Mouse (Mus musculus): ENCODE results near the gene Lekr1. TPM values are rescaled to one million over a fixed set of nuclear protein-coding genes. Genes with fewer than 3 reads are reported as not detected.

The Lekr1 gene
- total RNA-seq, 2 experiments from 2014 or later = 3.2 to 4.7 TPM

GRCm38 (mm10) chr3:65827400-65827799 lies 161.4 kb downstream of the Lekr1 start:
- no peak for ATAC-seq (replicated peaks; ENCODE audit: poor library complexity)

DNA sequence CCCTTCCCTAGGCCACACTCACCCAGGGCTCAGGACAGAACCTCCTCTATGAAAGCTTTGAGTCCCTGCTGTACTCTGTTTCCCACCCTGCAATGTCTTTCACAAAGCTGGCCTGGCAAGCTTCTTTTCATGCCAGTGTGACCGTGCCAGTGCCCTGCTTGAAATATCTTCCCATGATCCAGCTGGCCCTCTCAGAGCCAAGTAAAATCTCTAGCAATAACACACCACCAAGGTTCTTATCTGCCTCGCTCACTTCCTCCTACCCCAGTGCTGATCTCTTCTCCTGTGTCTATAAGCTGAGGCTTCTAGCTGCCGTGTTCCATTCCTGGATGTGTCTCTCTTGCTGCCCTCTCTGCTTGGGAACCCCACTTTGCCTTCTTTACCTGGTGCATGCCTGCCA lies 162.0 kb downstream of the Lekr1 start:
- peak; percentile 59 for ATAC-seq (replicated peaks; ENCODE audit: poor library complexity)

DNA sequence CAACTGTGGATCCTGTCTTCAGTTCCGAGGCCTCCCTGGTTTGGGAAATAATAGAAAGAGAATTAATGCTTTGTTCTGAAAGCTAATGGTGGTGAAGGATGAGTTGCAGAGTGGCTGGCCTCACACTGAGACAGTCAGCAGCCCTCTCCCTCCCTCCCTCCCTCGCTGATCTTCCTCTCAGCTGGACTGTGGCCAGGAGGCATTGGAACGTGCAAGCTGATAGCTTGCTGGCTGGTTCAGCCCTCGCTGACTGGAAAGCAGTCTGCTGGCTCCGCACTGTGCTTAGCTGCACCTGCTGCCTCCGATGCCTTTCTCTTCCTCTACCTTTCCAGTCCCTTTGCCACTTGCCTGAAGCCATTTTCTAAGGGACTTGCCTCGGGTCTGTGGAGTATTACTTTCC lies 163.2 kb downstream of the Lekr1 start:
- peak; percentile 62 for ATAC-seq (replicated peaks; ENCODE audit: poor library complexity)

- ATAC-seq (replicated peaks; ENCODE audit: poor library complexity) = no peak
These were observed 164.0 kb downstream of the Lekr1 start for GRCm38 (mm10) chr3:65829943-65830483.

- no peak for ATAC-seq (replicated peaks; ENCODE audit: poor library complexity)
These were observed 164.8 kb downstream of the Lekr1 start for GRCm38 (mm10) chr3:65830801-65831200.

GRCm38 (mm10) chr3:65832398-65832797 lies 166.4 kb downstream of the Lekr1 start:
- no peak for ATAC-seq (replicated peaks; ENCODE audit: poor library complexity)

- no peak for ATAC-seq (replicated peaks; ENCODE audit: poor library complexity)
These were observed 170.4 kb downstream of the Lekr1 start for GRCm38 (mm10) chr3:65836435-65836834.

GRCm38 (mm10) chr3:65839664-65840063 lies 173.6 kb downstream of the Lekr1 start:
- peak; percentile 90 for ATAC-seq (replicated peaks; ENCODE audit: poor library complexity)

DNA sequence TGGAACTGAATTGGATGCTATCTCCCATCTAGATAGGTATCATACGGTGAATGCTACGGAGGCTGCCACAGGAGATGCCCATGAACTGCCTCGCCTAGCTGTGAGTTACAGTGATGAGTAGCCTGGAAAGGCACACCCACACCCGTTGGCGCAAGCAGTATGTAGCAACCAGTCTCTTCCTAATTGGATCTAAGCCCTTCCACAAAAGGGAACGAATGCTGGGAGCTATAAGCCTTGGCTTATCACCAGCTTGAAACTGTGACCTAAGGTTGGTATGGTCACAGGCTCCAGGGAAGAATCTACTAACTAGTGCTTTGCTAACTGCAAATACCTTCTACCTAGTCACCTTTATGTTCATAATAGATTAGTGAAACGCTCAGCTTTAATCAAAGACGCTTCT lies 175.1 kb downstream of the Lekr1 start:
- ATAC-seq (replicated peaks; ENCODE audit: poor library complexity) = no peak

- ATAC-seq (replicated peaks; ENCODE audit: poor library complexity) = no peak
These were observed 176.6 kb downstream of the Lekr1 start for GRCm38 (mm10) chr3:65842515-65843184.

- no peak for ATAC-seq (replicated peaks; ENCODE audit: poor library complexity)
These were observed 177.1 kb downstream of the Lekr1 start for GRCm38 (mm10) chr3:65843185-65843552.

GRCm38 (mm10) chr3:65844302-65844701 lies 178.3 kb downstream of the Lekr1 start:
- ATAC-seq (replicated peaks; ENCODE audit: poor library complexity) = no peak

DNA sequence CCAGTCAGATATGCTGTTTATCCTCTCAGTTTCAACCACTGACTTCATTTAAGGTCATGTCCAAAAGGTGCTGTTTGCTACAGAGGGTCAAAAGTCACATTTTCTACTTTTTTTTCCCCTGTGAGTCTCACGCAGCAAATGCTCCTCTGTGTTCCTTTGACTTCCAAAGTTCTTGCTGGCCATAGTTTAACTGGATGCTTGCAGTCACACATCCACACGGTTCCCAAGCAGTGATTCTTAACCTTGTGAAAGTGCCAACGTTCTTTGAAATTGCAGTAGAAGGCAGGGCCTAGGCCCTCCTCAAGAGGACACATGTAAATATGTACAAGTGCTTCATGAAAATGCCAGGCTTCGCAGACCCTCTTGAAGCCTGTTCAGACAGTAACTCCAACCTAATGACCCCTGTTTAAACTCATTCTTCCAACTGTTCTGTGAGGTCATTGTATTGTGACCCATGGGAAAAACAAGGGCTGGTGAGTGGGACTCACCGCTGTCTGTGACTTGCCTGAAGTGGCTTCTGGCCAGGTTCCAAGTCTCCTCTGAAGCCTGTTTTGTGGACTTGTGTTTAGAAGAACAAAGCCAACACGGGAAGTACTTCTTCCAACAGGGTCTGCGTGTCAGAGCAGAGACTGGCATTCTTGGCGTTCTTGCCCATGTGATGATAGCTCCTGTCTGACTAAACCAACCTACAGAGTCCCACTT lies 179.0 kb downstream of the Lekr1 start:
- no peak for ATAC-seq (replicated peaks; ENCODE audit: poor library complexity)

- ATAC-seq (replicated peaks; ENCODE audit: poor library complexity) = peak; percentile 66
These were observed 181.2 kb downstream of the Lekr1 start for GRCm38 (mm10) chr3:65847158-65847787.

- no peak for ATAC-seq (replicated peaks; ENCODE audit: poor library complexity)
These were observed 187.7 kb downstream of the Lekr1 start for GRCm38 (mm10) chr3:65853746-65854145.

DNA sequence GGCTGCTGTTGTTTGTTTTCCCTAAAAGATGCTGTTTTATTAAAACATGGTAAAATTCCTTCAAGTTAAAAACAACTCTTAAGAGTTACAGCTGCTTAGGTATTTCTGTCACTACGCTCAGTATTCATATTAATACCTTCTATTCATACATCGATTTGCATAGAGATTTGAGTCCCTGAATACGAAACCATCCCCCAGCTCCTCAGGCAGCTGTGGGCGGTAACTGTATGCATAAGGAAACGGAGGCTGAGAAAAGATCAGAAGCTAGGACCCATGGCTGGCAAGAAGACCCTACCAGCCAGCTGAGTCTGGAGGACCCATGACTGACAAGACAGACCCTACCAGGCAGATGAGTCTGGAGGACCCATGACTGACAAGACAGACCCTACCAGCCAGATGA lies 189.5 kb downstream of the Lekr1 start:
- no peak for ATAC-seq (replicated peaks; ENCODE audit: poor library complexity)

GRCm38 (mm10) chr3:65858118-65858517 lies 192.1 kb downstream of the Lekr1 start:
- peak; percentile 61 for ATAC-seq (replicated peaks; ENCODE audit: poor library complexity)

GRCm38 (mm10) chr3:65858741-65859348 lies 192.8 kb downstream of the Lekr1 start:
- ATAC-seq (replicated peaks; ENCODE audit: poor library complexity) = no peak

DNA sequence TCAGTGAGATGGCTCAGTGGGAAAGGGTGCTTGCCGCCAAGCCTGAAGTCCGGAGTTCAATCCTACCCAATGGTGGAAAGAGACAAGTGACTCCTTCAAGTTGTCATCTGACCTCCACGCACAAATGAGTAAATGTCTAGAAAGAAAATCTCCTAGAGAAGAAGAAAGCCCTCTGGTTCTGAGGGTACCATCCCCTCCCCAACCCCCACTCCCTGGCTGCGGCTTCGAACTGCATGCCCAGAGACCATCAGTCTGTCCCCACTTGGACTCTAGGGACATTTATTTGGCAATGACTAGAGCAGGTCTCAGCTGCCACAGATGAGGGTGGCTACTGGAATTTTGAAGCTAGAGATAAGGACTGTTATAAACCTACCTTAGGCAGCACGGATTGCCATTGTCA lies 193.7 kb downstream of the Lekr1 start:
- no peak for ATAC-seq (replicated peaks; ENCODE audit: poor library complexity)

GRCm38 (mm10) chr3:65860903-65861302 lies 194.9 kb downstream of the Lekr1 start:
- ATAC-seq (replicated peaks; ENCODE audit: poor library complexity) = no peak

GRCm38 (mm10) chr3:65861471-65861881 lies 195.4 kb downstream of the Lekr1 start:
- no peak for ATAC-seq (replicated peaks; ENCODE audit: poor library complexity)

Measured in megakaryocyte progenitor cell, adult 5-6 weeks (primary cell).